Mouse (Mus musculus) midbrain, embryonic 15.5 days (tissue): Measurements from ENCODE around the gene Zdhhc17. TPM values are rescaled to one million over a fixed set of nuclear protein-coding genes. Genes with fewer than 3 reads are reported as not detected.

Experiments
- ATAC-seq: fragments of 200-750 bp; cut with Nextera tagmentation; replicated peaks from 2 replicates; pipeline ENCODE4 v1.8.0; 2017; ENCODE audit warnings: moderate TSS enrichment
- H3K27ac ChIP-seq: fragments of 300-500 bp; sonication (generic); 2 replicates; pipeline ENCODE4 v1.5.1; 2015; ENCODE audit warnings: mild to moderate bottlenecking, inconsistent platforms
- H3K27me3 ChIP-seq: fragments of 300-500 bp; sonication (generic); replicated peaks from 2 replicates; pipeline ENCODE4 v1.6.1; 2015; ENCODE audit warnings: inconsistent platforms
- H3K36me3 ChIP-seq: fragments of 300-500 bp; sonication (generic); replicated peaks from 2 replicates; pipeline ENCODE4 v1.6.1; 2015; ENCODE audit warnings: inconsistent platforms
- H3K4me1 ChIP-seq: fragments of 300-500 bp; sonication (generic); 2 replicates; pipeline ENCODE4 v1.6.1; 2015; ENCODE audit warnings: inconsistent platforms
- H3K4me2 ChIP-seq: fragments of 300-500 bp; sonication (generic); 2 replicates; pipeline ENCODE4 v1.6.1; 2015; ENCODE audit warnings: inconsistent platforms, mild to moderate bottlenecking, moderate library complexity
- H3K4me3 ChIP-seq: fragments of 300-500 bp; sonication (generic); 2 replicates; pipeline ENCODE4 v1.5.1; 2015; ENCODE audit warnings: mild to moderate bottlenecking, inconsistent platforms
- H3K9ac ChIP-seq: fragments of 300-500 bp; sonication (generic); 2 replicates; pipeline ENCODE4 v1.6.1; 2015; ENCODE audit warnings: mild to moderate bottlenecking, inconsistent platforms
- H3K9me3 ChIP-seq: fragments of 300-500 bp; sonication (generic); 2 replicates; pipeline ENCODE4 v1.6.1; 2016; ENCODE audit warnings: inconsistent platforms
- WGBS: fragments of 180-500 bp; shearing (Covaris S2); methylation state at CpG from one replicate; pipeline ENCODE4 v1.1.7; 2015; ENCODE audit warnings: mixed read lengths; 5-methylcytosine and 5-hydroxymethylcytosine counted together
- polyA plus RNA-seq: library from polyadenylated mRNA; unstranded; fragments of >200 nt; fragmentation: Nextera tagmentation; extraction: Ambion mirVana; gene quantifications from 2 replicates; pipeline ENCODE4 v1.2.1, GENCODE M21; 2015

Zdhhc17 gene
- polyA plus RNA-seq, 1 experiment from 2014 or later: 64.0 TPM

- no peak for ATAC-seq
- Histone ChIP-seq H3K9me3 (no peaks in the 10 kb centered on the region), H3K9ac (no peak overlapping the region), H3K36me3 (no peaks in the 10 kb centered on the region), H3K4me3 (no peak overlapping the region), H3K27ac (no peak overlapping the region), H3K4me1 (no peaks in the 10 kb centered on the region), H3K27me3 (no peaks in the 10 kb centered on the region), H3K4me2 (no peak overlapping the region)
- 57% methylated on average over 13 of the region's 13 CpGs for WGBS
Measured at GRCm38 (mm10) chr10:110899744-110900501, 110.0 kb downstream of the Zdhhc17 start.

Other genes starting within 250 kb of the Zdhhc17 start
- 109 and 111 TPM in 2 replicates for gene Csrp2, start 90.4 kb downstream of the Zdhhc17 start, polyA plus RNA-seq
- gene Osbpl8, start 154.6 kb upstream of the Zdhhc17 start, polyA plus RNA-seq: 18.0 and 18.1 TPM in 2 replicates